Mouse (Mus musculus): ENCODE results near the gene Ldhal6b. TPM values are rescaled to one million over a fixed set of nuclear protein-coding genes. Genes with fewer than 3 reads are reported as not detected.

The Ldhal6b gene
- polyA plus RNA-seq, 1 experiment = 0.75 TPM

- Histone ChIP-seq H3K27me3 (ENCODE audit: control insufficient read depth, insufficient read depth, low read length) (no peaks in the 10 kb centered on the region), H3K4me1 (ENCODE audit: control insufficient read depth, insufficient read depth, low read length) (peaks cover 2% of the 10 kb centered on the region; the same call in 1 of the 2 replicates), H3K4me3 (replicated peaks; ENCODE audit: insufficient read depth, low read depth, low read length) (no peak overlapping the region), H3K27ac (ENCODE audit: insufficient read depth, low read length) (no peak overlapping the region)
- TF ChIP-seq POLR2A (IDR thresholded peaks at IDR 0.05; ENCODE audit: borderline replicate concordance, insufficient read depth, low read length) (no peak), CTCF (IDR thresholded peaks at IDR 0.05; ENCODE audit: borderline replicate concordance, insufficient read depth, low read depth, low read length) (no peak)
- no peak for DNase-seq
- 33% methylated on average over 7 of the region's 7 CpGs for WGBS
Measured at GRCm38 (mm10) chr17:5377930-5378310, 40.6 kb downstream of the Ldhal6b start.

- Histone ChIP-seq H3K4me3 (replicated peaks; ENCODE audit: insufficient read depth, low read depth, low read length) (no peak overlapping the region), H3K4me1 (ENCODE audit: control insufficient read depth, insufficient read depth, low read length) (peaks cover 8% of the 10 kb centered on the region), H3K27me3 (ENCODE audit: control insufficient read depth, insufficient read depth, low read length) (no peaks in the 10 kb centered on the region), H3K27ac (ENCODE audit: insufficient read depth, low read length) (no peak overlapping the region)
- TF ChIP-seq POLR2A (IDR thresholded peaks at IDR 0.05; ENCODE audit: borderline replicate concordance, insufficient read depth, low read length) (no peak), CTCF (IDR thresholded peaks at IDR 0.05; ENCODE audit: borderline replicate concordance, insufficient read depth, low read depth, low read length) (no peak)
- 33% methylated on average over 11 of the region's 11 CpGs for WGBS
- no peak for DNase-seq
Measured at GRCm38 (mm10) chr17:5377151-5377929, 41.2 kb downstream of the Ldhal6b start.

GRCm38 (mm10) chr17:5372951-5373350 lies 45.6 kb downstream of the Ldhal6b start:
- no peaks in the 10 kb centered on the region for H3K27me3 ChIP-seq (ENCODE audit: control insufficient read depth, insufficient read depth, low read length)
- DNase-seq = peak; percentile 55 to 71
- no peak overlapping the region for H3K27ac ChIP-seq (ENCODE audit: insufficient read depth, low read length)
- peaks cover 8% of the 10 kb centered on the region for H3K4me1 ChIP-seq (ENCODE audit: control insufficient read depth, insufficient read depth, low read length)
- no peak overlapping the region for H3K4me3 ChIP-seq (replicated peaks; ENCODE audit: insufficient read depth, low read depth, low read length)
- 25% methylated on average over 8 of the region's 8 CpGs for WGBS
- no peak for TF ChIP-seq POLR2A (IDR thresholded peaks at IDR 0.05; ENCODE audit: borderline replicate concordance, insufficient read depth, low read length)
- TF ChIP-seq CTCF (IDR thresholded peaks at IDR 0.05; ENCODE audit: borderline replicate concordance, insufficient read depth, low read depth, low read length) = no peak

- no peak for DNase-seq
- no peak overlapping the region for H3K4me3 ChIP-seq (replicated peaks; ENCODE audit: insufficient read depth, low read depth, low read length)
- no peak overlapping the region for H3K27ac ChIP-seq (ENCODE audit: insufficient read depth, low read length)
- TF ChIP-seq CTCF (IDR thresholded peaks at IDR 0.05; ENCODE audit: borderline replicate concordance, insufficient read depth, low read depth, low read length) = no peak
- no peak for TF ChIP-seq POLR2A (IDR thresholded peaks at IDR 0.05; ENCODE audit: borderline replicate concordance, insufficient read depth, low read length)
- H3K27me3 ChIP-seq (ENCODE audit: control insufficient read depth, insufficient read depth, low read length) = no peaks in the 10 kb centered on the region
- H3K4me1 ChIP-seq (ENCODE audit: control insufficient read depth, insufficient read depth, low read length) = peaks cover 8% of the 10 kb centered on the region
- WGBS = 86% methylated on average over 7 of the region's 7 CpGs
Measured at GRCm38 (mm10) chr17:5371521-5371920, 47.0 kb downstream of the Ldhal6b start.

- no peaks in the 10 kb centered on the region for H3K27me3 ChIP-seq (ENCODE audit: control insufficient read depth, insufficient read depth, low read length)
- peaks cover 8% of the 10 kb centered on the region for H3K4me1 ChIP-seq (ENCODE audit: control insufficient read depth, insufficient read depth, low read length)
- WGBS = 75% methylated on average over 4 of the region's 4 CpGs
- TF ChIP-seq CTCF (IDR thresholded peaks at IDR 0.05; ENCODE audit: borderline replicate concordance, insufficient read depth, low read depth, low read length) = no peak
- no peak for TF ChIP-seq POLR2A (IDR thresholded peaks at IDR 0.05; ENCODE audit: borderline replicate concordance, insufficient read depth, low read length)
- H3K27ac ChIP-seq (ENCODE audit: insufficient read depth, low read length) = no peak overlapping the region
- H3K4me3 ChIP-seq (replicated peaks; ENCODE audit: insufficient read depth, low read depth, low read length) = no peak overlapping the region
- no peak for DNase-seq
Measured at GRCm38 (mm10) chr17:5371032-5371431, 47.5 kb downstream of the Ldhal6b start.

Other genes starting within 250 kb of the Ldhal6b start
- gene Tmem242, start 21.5 kb upstream of the Ldhal6b start, polyA plus RNA-seq (2012; rRNA removed) = 45.2 and 52.3 TPM in 2 replicates
- 24.8 and 26.0 TPM in 2 replicates for gene Zdhhc14, start 73.8 kb upstream of the Ldhal6b start, polyA plus RNA-seq (2012; rRNA removed)